ENCODE assay signal across 20 mouse cellular contexts in genomic region chr16:38271601-38272000, GRCm38 (mm10). TPM values are rescaled to one million over a fixed set of nuclear protein-coding genes. Genes with fewer than 3 reads are reported as not detected.
"Had no signal": no experiment of that assay in that cellular context is flagged by ENCODE, and none has a peak within 500 bp of the region (broad histone marks: within the 10 kb centered on the region; RNA-seq: fewer than 3 reads in every experiment).

No protein-coding gene starts in this region.

- H3K4me1 ChIP-seq: limb, embryonic 15.5 days; liver, embryonic 13.5 days; lung, embryonic 15.5 days; neural tube, embryonic 15.5 days had no signal

- H3K27ac ChIP-seq: kidney, postnatal 0 days; limb, embryonic 15.5 days; liver, embryonic 13.5 days; lung, embryonic 15.5 days; neural tube, embryonic 15.5 days had no signal

- H3K9me3 ChIP-seq: limb, embryonic 15.5 days; liver, embryonic 13.5 days; lung, embryonic 15.5 days; neural tube, embryonic 15.5 days had no signal

- H3K27me3 ChIP-seq: limb, embryonic 15.5 days; liver, embryonic 13.5 days; lung, embryonic 15.5 days; neural tube, embryonic 15.5 days had no signal

- DNase-seq: kidney, adult 9 months; kidney, postnatal 36 days; layer of hippocampus, adult 9-11 months; layer of hippocampus, postnatal 36 days; liver, embryonic 13.5 days; liver, postnatal 0 days; right cerebral cortex, adult 18-20 months; right cerebral cortex, postnatal 25 days; thymus, adult 18-20 months; thymus, postnatal 25 days had no signal

- H3K9ac ChIP-seq: limb, embryonic 15.5 days; liver, embryonic 13.5 days; liver, postnatal 0 days; lung, embryonic 15.5 days; neural tube, embryonic 15.5 days had no signal

- H3K36me3 ChIP-seq: limb, embryonic 15.5 days; liver, embryonic 13.5 days; lung, embryonic 15.5 days; neural tube, embryonic 15.5 days had no signal

- H3K4me3 ChIP-seq: limb, embryonic 15.5 days; liver, embryonic 13.5 days; lung, embryonic 15.5 days; neural tube, embryonic 15.5 days had no signal

- H3K4me2 ChIP-seq: limb, embryonic 15.5 days; liver, embryonic 13.5 days; lung, embryonic 15.5 days; midbrain, embryonic 11.5 days; neural tube, embryonic 15.5 days had no signal

- ATAC-seq: liver, postnatal 0 days; midbrain, embryonic 16.5 days had no signal

RNA-seq across cellular contexts. Expression of gene Nr1i2, which starts 23.0 kb away (rescaled TPM):
- total RNA-seq: layer of hippocampus, adult 18-20 months; layer of hippocampus, postnatal 36 days; left cerebral cortex, postnatal 25 days had no signal
- polyA plus RNA-seq: limb, embryonic 11.5 days; limb, embryonic 15.5 days; midbrain, embryonic 11.5 days; midbrain, embryonic 16.5 days; neural tube, embryonic 11.5 days; neural tube, embryonic 15.5 days had no signal
